Mouse (Mus musculus): ENCODE results near the gene Psma6.

Gene Psma6

DNA sequence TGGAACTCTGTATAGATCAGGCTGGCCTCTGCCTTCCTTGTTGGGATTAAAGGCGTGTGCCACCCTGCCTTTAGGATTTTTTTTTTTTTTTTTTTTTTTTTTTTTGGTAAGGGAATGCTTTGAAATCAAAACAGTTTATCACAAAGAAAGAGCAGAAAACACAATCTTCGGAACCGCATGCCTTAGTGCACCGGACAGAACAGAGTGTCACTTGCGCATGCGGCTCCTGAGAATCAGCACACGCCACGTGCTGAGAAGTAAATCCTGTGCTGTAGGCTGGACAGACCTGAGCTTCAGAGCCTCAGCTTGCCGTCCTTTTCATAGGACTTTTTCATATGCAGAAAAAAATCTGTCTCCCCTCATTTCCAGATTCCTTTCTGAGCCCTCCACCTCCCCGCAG, 54.0 kb downstream of the Psma6 start:
- no peaks in the 10 kb centered on the region for H3K27me3 ChIP-seq (ENCODE audit: insufficient read depth, low read length)
- no peaks in the 10 kb centered on the region for H3K9me3 ChIP-seq (ENCODE audit: low read length)
- no peaks in the 10 kb centered on the region for H3K36me3 ChIP-seq (ENCODE audit: insufficient read depth, low read length)
- no peak for TF ChIP-seq NANOG (IDR thresholded peaks at IDR 0.05; ENCODE audit: borderline replicate concordance, low read length)
- TF ChIP-seq CTCF (conservative IDR thresholded peaks at IDR 0.05; ENCODE audit: low read length) = no peak
- no peak for TF ChIP-seq POU5F1 (IDR thresholded peaks at IDR 0.05; ENCODE audit: borderline replicate concordance, low read length)
- peaks cover 87% of the 10 kb centered on the region for H3K4me1 ChIP-seq (replicated peaks; ENCODE audit: low read depth, low read length)
- H3K4me3 ChIP-seq (replicated peaks; ENCODE audit: low read length) = peak overlapping the region; percentile 70

DNA sequence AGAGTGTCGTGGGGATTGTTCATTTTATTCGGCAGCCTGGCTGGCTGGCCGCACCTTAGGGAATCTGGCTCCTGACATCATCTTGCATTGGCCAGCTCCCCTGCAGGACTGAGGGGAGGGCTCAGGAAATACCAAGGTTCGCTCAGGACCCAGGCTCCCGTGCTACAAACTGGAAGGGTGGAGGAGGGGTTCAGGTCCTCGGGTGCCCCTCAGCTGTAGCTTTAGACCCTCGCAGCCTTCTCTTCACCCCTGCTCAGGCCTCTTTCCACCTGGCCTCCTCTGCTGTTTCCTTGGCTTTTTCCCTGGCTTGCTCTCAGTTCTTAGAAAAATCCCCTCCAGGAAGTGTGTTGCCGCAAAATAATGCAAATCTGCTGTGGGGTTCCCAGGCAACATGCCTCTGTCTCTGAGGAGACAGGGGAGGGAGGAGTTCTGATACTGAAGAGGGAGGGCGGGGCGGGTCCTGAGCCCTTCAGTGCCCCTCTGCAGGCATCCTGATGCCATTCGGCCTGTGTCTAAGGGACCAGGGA, 54.7 kb downstream of the Psma6 start:
- TF ChIP-seq POU5F1 (IDR thresholded peaks at IDR 0.05; ENCODE audit: borderline replicate concordance, low read length) (no peak), NANOG (IDR thresholded peaks at IDR 0.05; ENCODE audit: borderline replicate concordance, low read length) (no peak), CTCF (conservative IDR thresholded peaks at IDR 0.05; ENCODE audit: low read length) (no peak)
- H3K36me3 ChIP-seq (ENCODE audit: insufficient read depth, low read length) = no peaks in the 10 kb centered on the region
- H3K4me1 ChIP-seq (replicated peaks; ENCODE audit: low read depth, low read length) = peaks cover 87% of the 10 kb centered on the region
- no peaks in the 10 kb centered on the region for H3K9me3 ChIP-seq (ENCODE audit: low read length)
- peak overlapping the region; percentile 70 for H3K4me3 ChIP-seq (replicated peaks; ENCODE audit: low read length)
- H3K27me3 ChIP-seq (ENCODE audit: insufficient read depth, low read length) = no peaks in the 10 kb centered on the region

DNA sequence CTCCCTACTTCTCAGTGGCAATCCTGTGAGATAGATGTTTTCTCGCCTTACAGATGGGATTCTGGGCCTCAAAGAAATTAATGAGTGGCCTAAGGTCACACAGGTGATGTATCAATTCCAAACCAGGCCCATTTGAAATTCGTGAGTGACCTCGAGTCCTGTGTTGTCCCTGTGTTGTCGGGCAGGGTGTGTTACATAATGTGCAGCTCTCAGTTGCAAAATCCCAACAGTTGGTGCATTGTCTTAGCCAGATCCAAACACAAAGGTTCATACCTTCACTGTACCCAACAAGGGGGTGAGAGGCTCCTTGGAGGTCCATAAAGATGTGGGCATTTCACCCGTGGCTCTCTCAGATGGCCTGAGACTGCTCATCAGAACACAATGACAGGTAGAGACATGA, 56.4 kb downstream of the Psma6 start:
- TF ChIP-seq POU5F1 (IDR thresholded peaks at IDR 0.05; ENCODE audit: borderline replicate concordance, low read length) (no peak), CTCF (conservative IDR thresholded peaks at IDR 0.05; ENCODE audit: low read length) (no peak), NANOG (IDR thresholded peaks at IDR 0.05; ENCODE audit: borderline replicate concordance, low read length) (no peak)
- Histone ChIP-seq H3K4me1 (replicated peaks; ENCODE audit: low read depth, low read length) (peaks cover 85% of the 10 kb centered on the region), H3K27me3 (ENCODE audit: insufficient read depth, low read length) (peaks cover 2% of the 10 kb centered on the region; the same call in 1 of the 2 replicates), H3K36me3 (ENCODE audit: insufficient read depth, low read length) (no peaks in the 10 kb centered on the region), H3K9me3 (ENCODE audit: low read length) (no peaks in the 10 kb centered on the region), H3K4me3 (replicated peaks; ENCODE audit: low read length) (no peak overlapping the region)

- TF ChIP-seq POU5F1 (IDR thresholded peaks at IDR 0.05; ENCODE audit: borderline replicate concordance, low read length) (no peak), NANOG (IDR thresholded peaks at IDR 0.05; ENCODE audit: borderline replicate concordance, low read length) (no peak), CTCF (conservative IDR thresholded peaks at IDR 0.05; ENCODE audit: low read length) (no peak)
- no peaks in the 10 kb centered on the region for H3K9me3 ChIP-seq (ENCODE audit: low read length)
- peaks cover 85% of the 10 kb centered on the region for H3K4me1 ChIP-seq (replicated peaks; ENCODE audit: low read depth, low read length)
- no peaks in the 10 kb centered on the region for H3K36me3 ChIP-seq (ENCODE audit: insufficient read depth, low read length)
- peaks cover 2% of the 10 kb centered on the region; the same call in 1 of the 2 replicates for H3K27me3 ChIP-seq (ENCODE audit: insufficient read depth, low read length)
- H3K4me3 ChIP-seq (replicated peaks; ENCODE audit: low read length) = no peak overlapping the region
Observed at GRCm38 (mm10) chr12:55442245-55442644, 58.2 kb downstream of the Psma6 start.

DNA sequence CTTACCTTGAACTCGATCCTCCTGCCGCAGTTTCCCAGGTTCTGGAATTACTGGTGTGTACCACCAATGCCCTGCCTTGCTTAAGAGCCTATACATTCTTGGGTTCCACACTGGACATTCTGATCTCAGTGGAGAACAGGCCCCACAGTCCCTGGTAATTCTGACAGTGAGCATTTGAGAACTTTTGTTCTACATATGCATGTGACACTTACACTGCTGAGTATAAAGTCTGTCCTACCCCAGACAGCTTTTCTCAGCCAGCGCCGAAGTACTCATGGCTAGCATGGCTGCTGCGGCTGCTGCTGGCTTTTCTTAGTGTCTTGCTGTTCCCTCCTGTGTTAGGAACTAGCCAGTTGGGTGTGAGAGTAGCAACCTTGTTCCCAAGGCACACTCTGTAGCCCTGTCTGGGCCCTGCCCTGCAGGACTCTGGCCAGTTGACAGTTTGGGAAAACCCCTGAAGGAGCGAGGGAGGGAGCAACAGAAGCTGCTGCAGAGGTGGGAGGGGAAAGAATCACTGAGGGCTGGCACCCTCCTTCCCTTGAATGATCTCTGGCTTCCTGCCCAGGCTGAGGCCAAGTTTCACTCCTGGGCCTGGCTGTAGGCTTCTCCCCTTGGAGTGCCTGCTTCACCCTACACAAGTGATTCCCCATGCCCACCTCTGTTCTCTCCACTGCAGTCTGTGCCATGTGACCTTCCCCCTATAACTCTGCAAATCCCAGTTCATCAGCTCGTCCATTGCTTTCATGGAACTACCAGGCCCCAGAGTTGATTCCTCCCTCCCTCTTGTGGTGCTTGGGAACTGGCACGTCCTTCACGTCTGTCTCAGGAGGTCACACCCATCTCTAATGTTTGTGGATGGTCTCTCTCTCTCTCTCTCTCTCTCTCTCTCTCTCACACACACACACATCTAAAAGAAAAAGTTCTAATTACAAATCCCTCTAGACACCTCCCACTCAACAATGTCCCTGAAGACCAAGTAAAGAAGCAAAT, 59.1 kb downstream of the Psma6 start:
- peaks cover 2% of the 10 kb centered on the region; the same call in 1 of the 2 replicates for H3K27me3 ChIP-seq (ENCODE audit: insufficient read depth, low read length)
- no peak for TF ChIP-seq NANOG (IDR thresholded peaks at IDR 0.05; ENCODE audit: borderline replicate concordance, low read length)
- TF ChIP-seq POU5F1 (IDR thresholded peaks at IDR 0.05; ENCODE audit: borderline replicate concordance, low read length) = no peak
- TF ChIP-seq CTCF (conservative IDR thresholded peaks at IDR 0.05; ENCODE audit: low read length) = no peak
- H3K4me3 ChIP-seq (replicated peaks; ENCODE audit: low read length) = no peak overlapping the region
- no peaks in the 10 kb centered on the region for H3K36me3 ChIP-seq (ENCODE audit: insufficient read depth, low read length)
- H3K4me1 ChIP-seq (replicated peaks; ENCODE audit: low read depth, low read length) = peaks cover 81% of the 10 kb centered on the region
- H3K9me3 ChIP-seq (ENCODE audit: low read length) = no peaks in the 10 kb centered on the region

GRCm38 (mm10) chr12:55444031-55444451, 60.0 kb downstream of the Psma6 start:
- Histone ChIP-seq H3K27me3 (ENCODE audit: insufficient read depth, low read length) (peaks cover 2% of the 10 kb centered on the region; the same call in 1 of the 2 replicates), H3K36me3 (ENCODE audit: insufficient read depth, low read length) (no peaks in the 10 kb centered on the region), H3K4me1 (replicated peaks; ENCODE audit: low read depth, low read length) (peaks cover 76% of the 10 kb centered on the region), H3K9me3 (ENCODE audit: low read length) (no peaks in the 10 kb centered on the region), H3K4me3 (replicated peaks; ENCODE audit: low read length) (no peak overlapping the region)
- no peak for TF ChIP-seq NANOG (IDR thresholded peaks at IDR 0.05; ENCODE audit: borderline replicate concordance, low read length)
- no peak for TF ChIP-seq POU5F1 (IDR thresholded peaks at IDR 0.05; ENCODE audit: borderline replicate concordance, low read length)
- TF ChIP-seq CTCF (conservative IDR thresholded peaks at IDR 0.05; ENCODE audit: low read length) = no peak

DNA sequence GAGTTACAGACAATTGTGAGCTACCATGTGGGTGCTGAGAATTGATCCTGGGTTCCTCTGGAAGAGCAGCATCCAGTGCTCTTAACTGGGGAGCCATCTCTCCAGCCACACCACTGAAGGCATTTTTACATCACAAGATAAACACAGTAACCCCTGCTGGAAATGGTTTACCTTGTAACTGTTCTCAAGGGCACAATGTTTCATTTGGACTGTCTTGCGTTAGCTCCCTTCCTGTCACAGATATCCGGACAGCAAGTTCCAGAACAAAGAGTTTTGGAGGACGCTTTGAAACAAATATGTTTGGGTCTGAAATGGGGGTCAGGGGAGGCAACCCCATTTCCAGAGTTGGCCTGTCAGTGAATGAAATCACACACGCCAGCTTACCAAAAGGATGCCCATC, 61.6 kb downstream of the Psma6 start:
- Histone ChIP-seq H3K9me3 (ENCODE audit: low read length) (no peaks in the 10 kb centered on the region), H3K36me3 (ENCODE audit: insufficient read depth, low read length) (no peaks in the 10 kb centered on the region), H3K27me3 (ENCODE audit: insufficient read depth, low read length) (peaks cover 2% of the 10 kb centered on the region; the same call in 1 of the 2 replicates), H3K4me1 (replicated peaks; ENCODE audit: low read depth, low read length) (peaks cover 72% of the 10 kb centered on the region), H3K4me3 (replicated peaks; ENCODE audit: low read length) (peak overlapping the region; percentile 52)
- TF ChIP-seq NANOG (IDR thresholded peaks at IDR 0.05; ENCODE audit: borderline replicate concordance, low read length) = no peak
- TF ChIP-seq POU5F1 (IDR thresholded peaks at IDR 0.05; ENCODE audit: borderline replicate concordance, low read length) = no peak
- no peak for TF ChIP-seq CTCF (conservative IDR thresholded peaks at IDR 0.05; ENCODE audit: low read length)

DNA sequence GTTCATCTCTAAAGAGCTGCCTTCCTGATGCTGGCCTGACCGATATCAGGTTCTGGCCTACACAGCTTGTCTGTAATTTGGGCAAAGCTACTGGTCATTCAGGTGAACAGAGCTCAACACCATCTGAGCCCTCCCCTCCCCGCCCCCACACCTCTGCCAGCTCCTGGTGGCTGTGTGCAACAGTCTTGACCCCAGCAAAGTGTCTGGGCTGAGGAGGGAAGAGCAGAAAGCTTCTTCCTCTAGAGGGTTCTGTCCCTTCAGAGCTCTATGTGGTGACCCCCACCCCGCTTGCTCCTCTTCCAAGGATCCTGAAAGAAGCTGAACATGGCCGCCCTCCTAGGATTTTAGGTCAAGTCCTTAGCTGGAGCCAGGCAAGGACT, 62.3 kb downstream of the Psma6 start:
- H3K36me3 ChIP-seq (ENCODE audit: insufficient read depth, low read length) = no peaks in the 10 kb centered on the region
- H3K27me3 ChIP-seq (ENCODE audit: insufficient read depth, low read length) = peaks cover 2% of the 10 kb centered on the region; the same call in 1 of the 2 replicates
- no peak for TF ChIP-seq NANOG (IDR thresholded peaks at IDR 0.05; ENCODE audit: borderline replicate concordance, low read length)
- no peak for TF ChIP-seq CTCF (conservative IDR thresholded peaks at IDR 0.05; ENCODE audit: low read length)
- TF ChIP-seq POU5F1 (IDR thresholded peaks at IDR 0.05; ENCODE audit: borderline replicate concordance, low read length) = no peak
- H3K4me1 ChIP-seq (replicated peaks; ENCODE audit: low read depth, low read length) = peaks cover 66% of the 10 kb centered on the region
- peak overlapping the region; percentile 52 for H3K4me3 ChIP-seq (replicated peaks; ENCODE audit: low read length)
- no peaks in the 10 kb centered on the region for H3K9me3 ChIP-seq (ENCODE audit: low read length)

Measured in E14TG2a.4 (cell line).